Mouse (Mus musculus) ES-E14 (cell line): ENCODE measurements around the gene Hscb.
"Not testable (repeated sequence)": the region's sequence is repeated elsewhere in the genome, so short reads cannot be mapped to it uniquely, and the experiment has no call there.

Source experiments
- CHD2 ChIP-seq: IDR thresholded peaks from 2 replicates; pipeline ENCODE4 v1.6.1; 2014; ENCODE audit warnings: mild to moderate bottlenecking, low read depth, low read length, inconsistent platforms
- HCFC1 ChIP-seq: IDR thresholded peaks from 2 replicates; pipeline ENCODE4 v1.6.1; 2012; ENCODE audit warnings: low read length, inconsistent platforms, borderline replicate concordance; ENCODE audit not compliant: insufficient read depth
- MAFK ChIP-seq: IDR thresholded peaks from 2 replicates; pipeline ENCODE4 v1.6.1; 2014; ENCODE audit warnings: mild to moderate bottlenecking, low read depth, low read length, inconsistent platforms; ENCODE audit not compliant: insufficient read depth
- ZC3H11A ChIP-seq: IDR thresholded peaks from 2 replicates; pipeline ENCODE4 v1.6.1; 2012; ENCODE audit warnings: low read depth, mild to moderate bottlenecking, inconsistent platforms, low read length, borderline replicate concordance

GRCm38 (mm10) chr5:110878526-110878925 lies 38.9 kb upstream of the Hscb start:
- TF ChIP-seq MAFK, CHD2, HCFC1, ZC3H11A: not testable (repeated sequence)
